Mouse (Mus musculus) liver, adult 2 months (tissue): ENCODE results near the gene Mrvi1. TPM values are rescaled to one million over a fixed set of nuclear protein-coding genes. Genes with fewer than 3 reads are reported as not detected.

Experiments
- DNase-seq: peaks from one replicate; pipeline ENCODE4 v3.0.0-alpha.2; 2011; ENCODE audit warnings: low read depth, low spot score; ENCODE audit errors: extremely low read depth
- H3K27ac ChIP-seq: fragments of 200-500 bp; replicated peaks from 2 replicates; pipeline ENCODE4 v1.5.1; 2012; ENCODE audit warnings: low read depth, mild to moderate bottlenecking, control low read depth, inconsistent platforms, low read length; ENCODE audit not compliant: insufficient read depth
- H3K27me3 ChIP-seq: fragments of 200-500 bp; 2 replicates; pipeline ENCODE4 v1.6.1; 2012; ENCODE audit warnings: mild to moderate bottlenecking, moderate library complexity, low read length, inconsistent platforms; ENCODE audit not compliant: control insufficient read depth, insufficient read depth
- H3K36me3 ChIP-seq: fragments of 200-500 bp; 2 replicates; pipeline ENCODE4 v1.6.1; 2012; ENCODE audit warnings: low read length, inconsistent platforms; ENCODE audit not compliant: control insufficient read depth, insufficient read depth
- H3K4me1 ChIP-seq: fragments of 200-500 bp; 2 replicates; pipeline ENCODE4 v1.6.1; 2011; ENCODE audit warnings: low read length; ENCODE audit not compliant: control insufficient read depth, insufficient read depth
- H3K4me3 ChIP-seq: fragments of 200-500 bp; 2 replicates; pipeline ENCODE4 v1.5.1; 2011; ENCODE audit warnings: low read depth, mild to moderate bottlenecking, control low read depth, low read length, moderate library complexity; ENCODE audit not compliant: insufficient read depth
- H3K79me2 ChIP-seq: fragments of 200-500 bp; 2 replicates; pipeline ENCODE4 v1.6.1; 2012; ENCODE audit warnings: inconsistent platforms, mild to moderate bottlenecking, low read length, moderate library complexity; ENCODE audit not compliant: control insufficient read depth, insufficient read depth
- H3K9ac ChIP-seq: fragments of 200-500 bp; 2 replicates; pipeline ENCODE4 v1.6.1; 2012; ENCODE audit warnings: low read depth, mild to moderate bottlenecking, control low read depth, inconsistent platforms, low read length
- CTCF ChIP-seq: fragments of 200-500 bp; IDR thresholded peaks from 2 replicates; pipeline ENCODE4 v1.5.1; 2011; ENCODE audit warnings: low read depth, low read length, control low read depth
- POLR2A ChIP-seq: fragments of 200-500 bp; IDR thresholded peaks from 2 replicates; pipeline ENCODE4 v1.6.1; 2011; ENCODE audit warnings: low read length, control low read depth; ENCODE audit not compliant: insufficient read depth; ENCODE audit errors: extremely low read depth
- WGBS: fragments of 180-500 bp; shearing (Covaris S2); methylation state at CpG from one replicate; pipeline ENCODE4 v1.1.7; 2018; 5-methylcytosine and 5-hydroxymethylcytosine counted together
- polyA plus RNA-seq: library from polyadenylated mRNA; depleted of rRNA; stranded (reverse); fragments of >200 nt; gene quantifications from 2 replicates; pipeline ENCODE4 v1.2.3, GENCODE M21; 2012
- total RNA-seq: library from RNA; depleted of rRNA; stranded (reverse); fragments of >200 nt; gene quantifications from 2 replicates; pipeline ENCODE4 v1.2.3, GENCODE M21; 2014

Mrvi1 gene
- total and polyA plus RNA-seq, 2 experiments, result 0.55 to 1.3 TPM

DNA sequence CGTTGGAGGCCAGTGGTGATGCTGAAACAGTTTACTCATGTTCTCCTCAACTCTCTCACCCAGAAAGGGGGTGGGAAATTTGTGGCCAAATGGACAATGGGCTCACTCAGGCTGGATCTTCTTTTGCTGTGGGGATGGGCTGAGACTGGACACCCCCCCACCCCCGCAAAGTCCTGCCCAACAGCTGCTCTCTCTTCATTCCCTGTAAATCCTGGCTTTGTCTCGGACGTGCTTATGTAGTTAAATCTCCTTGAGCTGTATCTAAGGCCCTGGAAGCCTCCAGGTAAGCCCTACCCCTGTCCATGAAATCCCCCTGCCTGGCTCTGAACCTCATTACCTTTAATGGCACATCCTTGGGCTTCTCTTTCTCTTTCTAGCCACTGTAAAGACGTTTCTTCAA, 113.5 kb downstream of the Mrvi1 start:
- Histone ChIP-seq H3K79me2 (no peaks in the 10 kb centered on the region), H3K27me3 (no peaks in the 10 kb centered on the region), H3K36me3 (no peaks in the 10 kb centered on the region), H3K4me3 (no peak overlapping the region), H3K27ac (no peak overlapping the region), H3K9ac (no peak overlapping the region), H3K4me1 (peaks cover 2% of the 10 kb centered on the region)
- WGBS, result 94% methylated on average over 5 of the region's 5 CpGs
- DNase-seq, result no peak
- TF ChIP-seq CTCF (no peak), POLR2A (no peak)

DNA sequence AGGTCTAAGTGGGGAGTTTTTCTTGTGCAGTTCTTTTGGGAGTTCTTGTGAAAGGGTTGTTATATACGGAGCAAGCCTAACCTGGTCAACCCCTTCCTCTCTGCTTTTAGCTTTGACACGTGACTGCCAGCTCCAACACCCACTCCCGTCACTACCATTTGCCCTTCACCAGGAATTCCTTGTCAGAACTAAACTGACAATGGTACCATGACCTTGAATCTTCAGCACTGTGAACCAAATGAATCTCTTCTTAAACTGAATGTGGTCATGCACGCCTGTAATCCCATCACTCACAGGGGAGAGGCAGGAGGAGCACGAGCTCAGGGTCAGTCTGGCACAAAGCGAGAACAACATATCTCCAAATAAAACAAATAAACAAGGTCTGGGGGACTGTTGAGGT, 115.1 kb downstream of the Mrvi1 start:
- WGBS, result 98% methylated on average over 6 of the region's 6 CpGs
- H3K9ac ChIP-seq, result no peak overlapping the region
- H3K36me3 ChIP-seq, result no peaks in the 10 kb centered on the region
- H3K4me3 ChIP-seq, result no peak overlapping the region
- no peaks in the 10 kb centered on the region for H3K27me3 ChIP-seq
- peaks cover 2% of the 10 kb centered on the region for H3K4me1 ChIP-seq
- H3K79me2 ChIP-seq, result no peaks in the 10 kb centered on the region
- no peak overlapping the region for H3K27ac ChIP-seq
- DNase-seq, result no peak
- TF ChIP-seq POLR2A (no peak), CTCF (no peak)

DNA sequence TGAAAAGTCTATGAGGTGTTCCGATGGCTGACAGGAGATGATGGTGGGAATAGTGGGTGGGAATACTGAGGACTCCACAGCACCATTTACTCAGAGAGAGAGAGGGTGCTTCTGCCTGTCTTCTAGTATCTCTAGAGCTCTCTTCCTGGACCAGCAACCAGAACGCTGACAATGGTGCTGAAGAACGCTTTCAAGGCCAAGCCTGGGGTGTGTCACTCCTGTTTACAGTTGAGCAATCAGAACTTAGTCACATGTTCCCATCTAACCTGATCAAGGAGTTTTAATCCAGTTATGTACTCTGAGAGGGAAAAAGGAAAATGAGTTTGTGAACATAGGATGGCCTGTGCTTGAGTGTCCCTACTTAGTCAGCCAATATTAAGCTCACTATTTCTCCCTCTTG, 116.2 kb downstream of the Mrvi1 start:
- no peak overlapping the region for H3K4me3 ChIP-seq
- WGBS, result 46% methylated on average over 3 of the region's 3 CpGs
- no peak overlapping the region for H3K27ac ChIP-seq
- H3K36me3 ChIP-seq, result no peaks in the 10 kb centered on the region
- peak; percentile 61 for DNase-seq
- no peak overlapping the region for H3K9ac ChIP-seq
- no peaks in the 10 kb centered on the region for H3K79me2 ChIP-seq
- peaks cover 2% of the 10 kb centered on the region for H3K4me1 ChIP-seq
- TF ChIP-seq POLR2A, result no peak
- TF ChIP-seq CTCF, result no peak
- H3K27me3 ChIP-seq, result no peaks in the 10 kb centered on the region

DNA sequence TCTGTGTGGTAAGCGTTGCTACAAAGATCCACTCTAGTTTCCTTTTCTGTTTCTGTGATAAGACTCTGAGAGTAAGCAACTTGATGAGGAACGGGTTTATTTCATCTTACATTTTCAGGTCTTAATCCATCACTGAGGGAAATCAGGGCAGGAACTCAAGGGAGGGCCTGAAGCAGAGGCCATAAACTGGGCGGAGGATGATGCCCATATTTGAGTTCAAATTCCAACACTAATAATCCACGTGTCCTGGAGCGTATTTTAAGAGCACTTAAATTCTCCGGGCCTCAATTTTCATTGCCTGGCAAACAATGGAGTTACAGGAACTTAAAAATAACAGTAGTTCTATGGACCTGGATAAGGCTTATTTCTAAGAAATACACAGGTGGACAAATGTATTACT, 116.7 kb downstream of the Mrvi1 start:
- no peak overlapping the region for H3K4me3 ChIP-seq
- H3K4me1 ChIP-seq, result peaks cover 2% of the 10 kb centered on the region
- WGBS, result 63% methylated on average over 6 of the region's 6 CpGs
- H3K9ac ChIP-seq, result no peak overlapping the region
- H3K27me3 ChIP-seq, result no peaks in the 10 kb centered on the region
- TF ChIP-seq CTCF, result no peak
- no peak for TF ChIP-seq POLR2A
- no peaks in the 10 kb centered on the region for H3K36me3 ChIP-seq
- no peak for DNase-seq
- H3K79me2 ChIP-seq, result no peaks in the 10 kb centered on the region
- no peak overlapping the region for H3K27ac ChIP-seq

DNA sequence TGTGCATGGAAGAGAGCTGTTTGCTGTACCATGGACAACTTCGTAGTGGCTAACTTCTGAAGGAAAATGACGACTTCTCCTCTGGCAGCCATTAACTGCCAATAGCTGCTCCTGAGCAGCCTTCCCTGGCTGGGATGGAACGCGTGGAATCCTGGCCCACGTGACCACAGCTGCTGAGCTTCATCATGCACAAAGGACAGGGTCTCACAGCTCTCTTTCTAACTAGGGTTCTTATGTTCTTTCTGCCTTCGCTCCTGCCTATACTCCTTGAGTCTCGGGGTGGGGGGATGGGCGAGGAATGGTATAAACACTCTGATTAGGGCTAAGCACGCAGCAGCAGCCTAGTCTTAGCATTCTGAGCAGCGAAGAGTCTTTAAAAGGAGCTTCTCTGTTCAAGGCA, 117.2 kb downstream of the Mrvi1 start:
- TF ChIP-seq CTCF (no peak), POLR2A (no peak)
- H3K27me3 ChIP-seq, result no peaks in the 10 kb centered on the region
- no peaks in the 10 kb centered on the region for H3K36me3 ChIP-seq
- H3K9ac ChIP-seq, result no peak overlapping the region
- no peaks in the 10 kb centered on the region for H3K79me2 ChIP-seq
- H3K4me1 ChIP-seq, result peaks cover 2% of the 10 kb centered on the region
- no peak for DNase-seq
- no peak overlapping the region for H3K4me3 ChIP-seq
- WGBS, result 76% methylated on average over 10 of the region's 10 CpGs
- no peak overlapping the region for H3K27ac ChIP-seq

DNA sequence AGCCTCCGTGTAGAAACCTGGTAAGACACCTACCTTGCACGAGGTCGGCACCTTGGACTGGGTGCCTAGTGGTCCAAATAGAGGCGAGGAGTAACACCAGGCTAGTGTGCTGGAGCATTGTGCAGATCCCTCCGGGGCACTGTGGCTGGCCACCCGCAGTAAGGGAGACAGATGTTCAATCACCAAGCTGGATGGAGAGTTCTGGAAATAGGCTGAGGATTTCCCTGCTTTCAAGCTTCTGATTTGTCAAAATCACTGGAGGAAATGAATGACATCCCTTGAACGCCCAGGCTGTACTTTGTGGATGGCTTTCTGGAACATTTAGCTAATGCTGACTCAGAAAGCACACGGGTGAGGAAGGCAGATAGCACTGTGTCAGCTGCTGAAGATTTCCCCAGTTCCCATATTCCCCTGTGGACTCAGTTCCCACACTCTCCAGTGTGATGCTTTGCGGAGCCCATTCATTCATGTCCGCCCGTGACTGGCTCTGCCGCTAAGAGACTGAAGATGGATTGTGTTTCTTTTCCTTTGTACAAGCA, 119.4 kb downstream of the Mrvi1 start, which contains the start of gene Lyve1:
Lyve1 (minus strand) TSS at position 489 of the 539 bp plus-strand sequence.
- Histone ChIP-seq H3K36me3 (no peaks in the 10 kb centered on the region), H3K4me1 (peaks cover 2% of the 10 kb centered on the region), H3K4me3 (peak within 1 kb of the TSS; percentile 39), H3K27ac (peak within 1 kb of the TSS; percentile 15; the same call in 1 of the 2 replicates), H3K9ac (peak within 1 kb of the TSS; percentile 10; the same call in 1 of the 2 replicates), H3K27me3 (no peaks in the 10 kb centered on the region), H3K79me2 (no peaks in the 10 kb centered on the region)
- 77% methylated on average over 12 of the region's 12 CpGs for WGBS
- TF ChIP-seq CTCF, result no peak
- no peak for TF ChIP-seq POLR2A
- no peak for DNase-seq
